Mouse (Mus musculus) neural tube, embryonic 11.5 days (tissue): ENCODE results near the gene Naa35. TPM values are rescaled to one million over a fixed set of nuclear protein-coding genes. Genes with fewer than 3 reads are reported as not detected.
A peak's percentile ranks its signal among the peaks of the same experiment; 100 is the strongest.
"Not testable (repeated sequence)": the region's sequence is repeated elsewhere in the genome, so short reads cannot be mapped to it uniquely, and the experiment has no call there.

Experiments
- ATAC-seq: fragments of 200-750 bp; cut with Nextera tagmentation; 2 replicates; pipeline ENCODE4 v1.8.0; 2017; ENCODE audit warnings: moderate number of reproducible peaks, mild to moderate bottlenecking, moderate TSS enrichment, moderate library complexity; ENCODE audit not compliant: insufficient read depth, low FRiP score, low TSS enrichment
- DNase-seq: peaks from one replicate; pipeline ENCODE4 v3.0.0-alpha.2; 2015; ENCODE audit warnings: low spot score
- H3K27ac ChIP-seq: fragments of 300-500 bp; sonication (generic); 2 replicates; pipeline ENCODE4 v1.5.1; 2014; ENCODE audit warnings: low read depth, mild to moderate bottlenecking, low read length
- H3K27me3 ChIP-seq: fragments of 300-500 bp; sonication (generic); 2 replicates; pipeline ENCODE4 v1.6.1; 2014; ENCODE audit warnings: mild to moderate bottlenecking, low read length, mixed read lengths; ENCODE audit not compliant: control insufficient read depth, insufficient read depth
- H3K36me3 ChIP-seq: fragments of 300-500 bp; sonication (generic); 2 replicates; pipeline ENCODE4 v1.6.1; 2014; ENCODE audit warnings: mild to moderate bottlenecking, low read length, moderate library complexity, mixed read lengths; ENCODE audit not compliant: control insufficient read depth, insufficient read depth
- H3K4me1 ChIP-seq: fragments of 300-500 bp; sonication (generic); 2 replicates; pipeline ENCODE4 v1.6.1; 2014; ENCODE audit warnings: low read length, mixed read lengths; ENCODE audit not compliant: control insufficient read depth, insufficient read depth
- H3K4me2 ChIP-seq: fragments of 300-500 bp; sonication (generic); 2 replicates; pipeline ENCODE4 v1.6.1; 2014; ENCODE audit warnings: low read depth, mild to moderate bottlenecking, moderate library complexity
- H3K4me3 ChIP-seq: fragments of 300-500 bp; sonication (generic); 2 replicates; pipeline ENCODE4 v1.5.1; 2014; ENCODE audit warnings: low read depth, low read length
- H3K9ac ChIP-seq: fragments of 300-500 bp; sonication (generic); 2 replicates; pipeline ENCODE4 v1.6.1; 2014; ENCODE audit warnings: mild to moderate bottlenecking, low read length
- H3K9me3 ChIP-seq: fragments of 300-500 bp; sonication (generic); 2 replicates; pipeline ENCODE4 v1.6.1; 2016; ENCODE audit warnings: low read length; ENCODE audit not compliant: control insufficient read depth
- WGBS: fragments of 180-500 bp; shearing (Covaris S2); extraction: QIAGEN DNeasy Blood & Tissue Kit; methylation state at CpG from one replicate; pipeline ENCODE4 v1.1.7; 2014; 5-methylcytosine and 5-hydroxymethylcytosine counted together
- polyA plus RNA-seq: library from polyadenylated mRNA; unstranded; fragments of >200 nt; fragmentation: Nextera tagmentation; extraction: Ambion mirVana; gene quantifications from 2 replicates; pipeline ENCODE4 v1.2.1, GENCODE M21; 2014

Naa35 gene
- polyA plus RNA-seq, 1 experiment from 2014 or later, result 118 TPM

DNA sequence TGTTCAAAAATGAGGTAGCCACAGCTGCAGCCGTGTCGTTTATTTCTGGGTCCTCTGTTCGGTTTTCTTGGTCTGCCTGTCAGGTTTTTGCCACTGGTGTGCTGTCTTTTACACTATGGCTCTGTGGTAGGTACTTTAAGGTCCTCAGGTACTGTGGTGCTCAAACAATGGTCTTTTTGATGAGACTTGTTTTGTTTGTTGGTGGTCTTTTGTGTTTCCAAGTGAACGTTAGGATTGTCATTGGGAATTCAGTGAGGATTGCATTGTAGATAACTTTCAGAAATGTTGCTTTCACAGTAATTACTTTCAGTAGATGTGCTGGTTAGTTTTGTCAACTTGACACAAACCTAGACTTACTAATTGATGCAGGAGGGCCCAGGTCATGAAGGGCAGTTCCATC, 4.6 kb downstream of the Naa35 start:
- H3K9me3 ChIP-seq, result no peaks in the 10 kb centered on the region
- H3K27me3 ChIP-seq, result no peaks in the 10 kb centered on the region
- 86% methylated on average over 4 of the region's 4 CpGs for WGBS
- H3K4me2 ChIP-seq, result no peak overlapping the region
- DNase-seq (no peak), ATAC-seq (no peak)
- H3K9ac ChIP-seq, result no peak overlapping the region
- no peak overlapping the region for H3K27ac ChIP-seq
- H3K4me3 ChIP-seq, result no peak overlapping the region
- peaks cover 7% of the 10 kb centered on the region for H3K36me3 ChIP-seq
- peaks cover 11% of the 10 kb centered on the region for H3K4me1 ChIP-seq

DNA sequence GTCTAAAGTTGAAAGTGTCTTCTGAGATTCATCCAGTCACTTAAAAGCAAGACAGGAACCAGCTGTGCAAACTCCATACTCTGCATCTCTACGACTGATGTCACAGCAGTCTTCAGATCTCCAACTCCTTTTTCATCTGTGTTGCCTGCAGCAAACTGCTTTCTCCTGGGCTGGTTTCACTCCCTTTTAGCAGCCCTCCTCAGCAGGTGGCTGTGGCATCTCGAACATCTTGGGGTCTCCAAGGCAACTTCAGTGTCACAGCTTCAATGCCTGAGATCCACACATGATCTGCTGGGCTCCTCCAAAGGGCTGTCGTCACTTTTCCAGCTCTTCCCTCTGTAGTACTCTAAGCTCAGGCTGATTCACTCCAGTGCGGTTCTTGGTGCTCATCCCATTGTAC, 5.6 kb downstream of the Naa35 start:
- 86% methylated on average over 4 of the region's 4 CpGs for WGBS
- Histone ChIP-seq H3K27me3 (no peaks in the 10 kb centered on the region), H3K4me3 (no peak overlapping the region), H3K4me1 (peaks cover 11% of the 10 kb centered on the region), H3K9ac (no peak overlapping the region), H3K9me3 (no peaks in the 10 kb centered on the region), H3K27ac (no peak overlapping the region), H3K36me3 (peaks cover 7% of the 10 kb centered on the region), H3K4me2 (no peak overlapping the region)
- ATAC-seq, result no peak
- DNase-seq, result no peak

DNA sequence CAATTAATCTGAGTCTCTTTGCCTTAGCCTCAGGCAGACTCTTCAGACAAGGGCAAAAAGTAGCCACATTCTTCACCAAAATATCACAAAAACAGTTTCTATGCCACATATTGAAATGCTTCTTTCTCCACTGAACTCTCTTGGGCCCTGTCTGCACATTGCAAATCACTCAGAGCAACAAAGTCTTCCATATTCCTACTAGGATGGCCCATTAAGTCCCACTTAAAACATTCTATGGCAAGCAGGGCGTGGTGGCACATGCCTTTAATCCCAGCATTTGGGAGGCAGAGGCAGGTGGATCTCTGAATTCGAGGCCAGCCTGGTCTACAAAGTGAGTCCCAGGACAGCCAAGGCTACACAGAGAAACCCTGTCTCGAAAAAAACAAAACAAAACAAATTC, 7.0 kb downstream of the Naa35 start:
- not testable (repeated sequence) for H3K36me3 ChIP-seq

GRCm38 (mm10) chr13:59592630-59593029, 7.6 kb downstream of the Naa35 start:
- no peaks in the 10 kb centered on the region for H3K9me3 ChIP-seq
- H3K9ac ChIP-seq, result no peak overlapping the region
- H3K4me2 ChIP-seq, result no peak overlapping the region
- H3K4me1 ChIP-seq, result no peaks in the 10 kb centered on the region
- ATAC-seq (no peak), DNase-seq (no peak)
- no peak overlapping the region for H3K27ac ChIP-seq
- WGBS, result 90% methylated on average over 1 of the region's 1 CpGs
- H3K4me3 ChIP-seq, result no peak overlapping the region
- peaks cover 4% of the 10 kb centered on the region for H3K36me3 ChIP-seq
- no peaks in the 10 kb centered on the region for H3K27me3 ChIP-seq

More for the DNA sequence above, 7.0 kb downstream of the Naa35 start:
- H3K9ac ChIP-seq, H3K4me3 ChIP-seq, ATAC-seq, H3K27ac ChIP-seq, H3K27me3 ChIP-seq, H3K4me2 ChIP-seq, H3K4me1 ChIP-seq, H3K9me3 ChIP-seq, DNase-seq: not testable (repeated sequence)
- 93% methylated on average over 3 of the region's 3 CpGs for whole genome bisulfite sequencing

DNA sequence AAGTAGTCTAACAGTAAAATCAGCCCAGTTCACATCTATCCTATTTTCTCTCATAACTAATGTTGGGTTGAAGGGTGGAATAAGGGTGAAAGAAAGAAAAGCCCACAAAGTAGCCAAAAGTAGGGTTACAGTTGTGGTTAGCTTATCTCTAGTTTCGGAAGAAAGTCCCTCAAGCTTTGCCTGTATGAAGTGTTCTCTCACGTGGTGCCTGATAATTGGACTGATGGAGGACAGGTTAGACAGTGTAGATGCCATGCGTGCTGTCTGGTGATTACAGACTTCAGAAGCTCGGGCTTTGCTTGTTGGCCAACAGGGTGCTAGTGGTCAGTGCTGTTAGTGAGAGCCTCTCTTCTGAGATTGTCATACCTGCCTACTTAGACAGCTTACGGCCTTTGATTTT, 18.0 kb downstream of the Naa35 start:
- Histone ChIP-seq H3K9me3 (no peaks in the 10 kb centered on the region), H3K4me3 (no peak overlapping the region), H3K36me3 (peaks cover 10% of the 10 kb centered on the region), H3K4me1 (no peaks in the 10 kb centered on the region), H3K27me3 (no peaks in the 10 kb centered on the region), H3K9ac (no peak overlapping the region), H3K27ac (no peak overlapping the region), H3K4me2 (no peak overlapping the region)
- 94% methylated on average over 5 of the region's 5 CpGs for WGBS
- DNase-seq, result no peak
- no peak for ATAC-seq

DNA sequence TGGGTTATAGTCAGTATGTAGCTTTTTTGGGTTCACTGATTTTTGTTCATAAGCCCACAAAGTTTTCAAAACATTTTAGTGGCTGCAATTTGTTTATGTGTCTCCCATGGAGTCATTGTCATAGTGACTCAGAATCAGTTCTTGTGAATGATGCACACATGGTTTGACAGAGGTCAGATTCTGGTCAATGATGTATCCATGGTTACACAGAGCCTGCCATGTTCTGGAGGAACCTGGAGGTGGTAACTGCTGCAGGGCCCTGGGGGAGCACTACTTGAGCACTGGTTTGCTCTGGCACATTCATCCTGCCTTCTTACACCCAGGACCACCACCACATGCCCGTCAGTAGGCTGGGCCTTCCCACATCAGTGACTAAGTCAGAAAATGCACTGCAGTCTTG, 19.5 kb downstream of the Naa35 start:
- 61% methylated on average over 1 of the region's 1 CpGs for whole genome bisulfite sequencing
- H3K4me2 ChIP-seq, result no peak overlapping the region
- no peaks in the 10 kb centered on the region for H3K4me1 ChIP-seq
- DNase-seq (peak; percentile 17), ATAC-seq (0 out of 2 replicates have a peak, but pooled peaks have one; percentile 41)
- no peak overlapping the region for H3K27ac ChIP-seq
- no peak overlapping the region for H3K4me3 ChIP-seq
- H3K27me3 ChIP-seq, result no peaks in the 10 kb centered on the region
- H3K36me3 ChIP-seq, result peaks cover 14% of the 10 kb centered on the region
- H3K9me3 ChIP-seq, result no peaks in the 10 kb centered on the region
- H3K9ac ChIP-seq, result no peak overlapping the region

- no peaks in the 10 kb centered on the region for H3K9me3 ChIP-seq
- 89% methylated on average over 10 of the region's 10 CpGs for WGBS
- H3K36me3 ChIP-seq, result peaks cover 16% of the 10 kb centered on the region
Observed at GRCm38 (mm10) chr13:59605221-59605922, 20.3 kb downstream of the Naa35 start.

GRCm38 (mm10) chr13:59609885-59610284, 24.8 kb downstream of the Naa35 start:
- no peak overlapping the region for H3K4me2 ChIP-seq

More at GRCm38 (mm10) chr13:59605221-59605922, 20.3 kb downstream of the Naa35 start:
- DNase-seq (no peak), ATAC-seq (no peak)
- H3K27me3 ChIP-seq, result no peaks in the 10 kb centered on the region
- no peaks in the 10 kb centered on the region for H3K4me1 ChIP-seq
- H3K27ac ChIP-seq, result no peak overlapping the region
- no peak overlapping the region for H3K4me2 ChIP-seq
- no peak overlapping the region for H3K4me3 ChIP-seq
- no peak overlapping the region for H3K9ac ChIP-seq

DNA sequence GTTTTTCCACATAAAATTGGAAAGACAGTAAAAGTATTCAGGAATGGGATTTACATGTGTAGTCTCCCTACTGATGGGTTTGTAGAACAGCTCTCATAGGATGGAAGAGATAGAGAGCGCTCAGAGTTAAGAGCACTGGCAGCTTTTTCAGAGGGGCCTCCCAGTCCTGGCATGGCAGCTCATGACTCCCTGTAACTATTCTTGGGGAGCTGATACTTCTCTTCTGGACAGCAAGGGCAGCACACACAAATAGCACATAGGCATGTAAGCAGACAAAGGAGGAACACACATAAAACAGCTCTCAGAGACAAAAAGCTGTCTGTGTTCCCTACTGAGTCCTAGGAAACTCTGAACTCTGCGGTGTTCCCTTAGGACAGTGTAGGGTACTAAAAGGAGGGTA, 25.4 kb downstream of the Naa35 start:
- H3K4me2 ChIP-seq, result no peak overlapping the region
- H3K9ac ChIP-seq, result no peak overlapping the region
- no peak overlapping the region for H3K4me3 ChIP-seq
- ATAC-seq (no peak), DNase-seq (no peak)
- H3K36me3 ChIP-seq, result peaks cover 10% of the 10 kb centered on the region
- WGBS, result 91% methylated on average over 2 of the region's 2 CpGs
- no peak overlapping the region for H3K27ac ChIP-seq
- H3K4me1 ChIP-seq, result no peaks in the 10 kb centered on the region
- H3K27me3 ChIP-seq, result no peaks in the 10 kb centered on the region
- no peaks in the 10 kb centered on the region for H3K9me3 ChIP-seq

More at GRCm38 (mm10) chr13:59609885-59610284, 24.8 kb downstream of the Naa35 start:
- H3K36me3 ChIP-seq, result peaks cover 12% of the 10 kb centered on the region
- H3K9ac ChIP-seq, result no peak overlapping the region
- no peak overlapping the region for H3K27ac ChIP-seq
- no peaks in the 10 kb centered on the region for H3K4me1 ChIP-seq
- H3K9me3 ChIP-seq, result no peaks in the 10 kb centered on the region
- ATAC-seq (no peak), DNase-seq (no peak)
- 93% methylated on average over 4 of the region's 4 CpGs for WGBS
- no peaks in the 10 kb centered on the region for H3K27me3 ChIP-seq
- H3K4me3 ChIP-seq, result no peak overlapping the region
